Mouse (Mus musculus) heart, adult 18-20 months (tissue): ENCODE data around the gene Phf12. TPM values are rescaled to one million over a fixed set of nuclear protein-coding genes. Genes with fewer than 3 reads are reported as not detected.

Source experiments
- DNase-seq, 2 experiments: peaks; one replicate each; pipeline ENCODE4 v3.0.0; 2021 to 2022; ENCODE audit warnings: mixed read lengths in 1 of 2
- microRNA-seq, 2 experiments: library from miRNA; unstranded; fragments of <30 nt; microRNA quantifications; one replicate each; pipeline ENCODE4 v1.2.0; 2022
- total RNA-seq, 2 experiments: library from RNA; stranded (reverse); gene quantifications; 2 replicates each; pipeline ENCODE4 v1.2.3; 2021

Gene Phf12
- total RNA-seq, 2 experiments from 2014 or later: 21.7 to 21.9 TPM

- no peak for DNase-seq
Observed at GRCm38 (mm10) chr11:78073577-78074276, 91.2 kb downstream of the Phf12 start.

DNA sequence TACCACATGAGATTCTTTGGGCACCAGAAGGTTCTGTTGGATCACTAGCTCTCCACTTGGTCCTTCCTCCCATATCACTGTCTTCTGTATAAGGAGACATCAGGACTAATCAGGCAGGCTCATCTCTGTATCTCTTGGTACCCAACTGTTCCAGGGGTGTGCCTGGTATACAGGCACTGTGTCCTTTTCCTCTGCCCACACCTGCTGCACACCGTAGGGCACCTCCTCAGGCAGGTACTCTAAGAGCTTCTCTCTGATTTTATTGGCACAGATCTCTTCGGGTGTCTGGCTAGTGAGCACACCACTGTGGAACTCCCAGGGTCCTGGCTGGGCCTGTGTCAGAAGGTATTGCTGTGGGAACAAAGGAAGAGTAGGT, 91.7 kb downstream of the Phf12 start:
- DNase-seq: no peak

GRCm38 (mm10) chr11:78074666-78075065, 92.1 kb downstream of the Phf12 start:
- DNase-seq: no peak

Small RNAs within 50 kb of the gene (microRNA-seq; reads per million reads assigned to microRNA genes)
- 355 to 387 reads per million in 2 experiments for gene Mir144
- 0 reads per million in 2 experiments for gene Mir451a
- 0 reads per million in 2 experiments for gene Mir451b

Other genes with a start within 250 kb of the Phf12 start
- 100 to 1,000 TPM; 228 to 270 TPM for gene Myo18a, start 219.5 kb upstream of the Phf12 start, total RNA-seq
- gene Gm10277, start 195.0 kb upstream of the Phf12 start, total RNA-seq: not detected
- gene Pipox, start 88.7 kb upstream of the Phf12 start, total RNA-seq: under 1 TPM; 0.50 to 0.87 TPM
- gene Sez6, start 52.0 kb upstream of the Phf12 start, total RNA-seq: under 1 TPM; 0.12 to 0.31 TPM
- 1 to 10 TPM; 4.1 to 5.2 TPM for gene Dhrs13, start 49.5 kb downstream of the Phf12 start, total RNA-seq
- gene Flot2, start 55.2 kb downstream of the Phf12 start, total RNA-seq: 10 to 100 TPM; 54.1 to 56.0 TPM
- gene Eral1, start 97.6 kb downstream of the Phf12 start, total RNA-seq: 10 to 100 TPM; 28.9 to 29.3 TPM
- 10 to 100 TPM; 11.7 to 12.5 TPM for gene Fam222b, start 111.9 kb downstream of the Phf12 start, total RNA-seq
- 1 to 10 TPM; 3.2 to 4.6 TPM for gene Traf4, start 182.8 kb downstream of the Phf12 start, total RNA-seq
- gene Nek8, start 193.9 kb downstream of the Phf12 start, total RNA-seq: 1 to 10 TPM; 1.7 to 2.6 TPM
- gene Tlcd1, start 194.0 kb downstream of the Phf12 start, total RNA-seq: 10 to 100 TPM in 1 of 2 experiments, 1 to 10 TPM in 1; 3.2 to 10.6 TPM
- 100 to 1,000 TPM; 866 to 935 TPM for gene Rpl23a, start 200.8 kb downstream of the Phf12 start, total RNA-seq
- gene Rab34, start 205.7 kb downstream of the Phf12 start, total RNA-seq: 10 to 100 TPM in 1 of 2 experiments, 1 to 10 TPM in 1; 6.4 to 11.4 TPM
- 1 to 10 TPM in 1 of 2 experiments, under 1 TPM in 1; 0.89 to 1.6 TPM for gene Proca1, start 210.6 kb downstream of the Phf12 start, total RNA-seq